Mouse (Mus musculus): ENCODE data around the gene Atg16l1. TPM values are rescaled to one million over a fixed set of nuclear protein-coding genes. Genes with fewer than 3 reads are reported as not detected.
A peak's percentile ranks its signal among the peaks of the same experiment; 100 is the strongest.

The Atg16l1 gene
- 27.0 and 31.5 TPM in 2 replicates for polyA plus RNA-seq (2014; fragmentation: Nextera tagmentation; extraction: Ambion mirVana)

DNA sequence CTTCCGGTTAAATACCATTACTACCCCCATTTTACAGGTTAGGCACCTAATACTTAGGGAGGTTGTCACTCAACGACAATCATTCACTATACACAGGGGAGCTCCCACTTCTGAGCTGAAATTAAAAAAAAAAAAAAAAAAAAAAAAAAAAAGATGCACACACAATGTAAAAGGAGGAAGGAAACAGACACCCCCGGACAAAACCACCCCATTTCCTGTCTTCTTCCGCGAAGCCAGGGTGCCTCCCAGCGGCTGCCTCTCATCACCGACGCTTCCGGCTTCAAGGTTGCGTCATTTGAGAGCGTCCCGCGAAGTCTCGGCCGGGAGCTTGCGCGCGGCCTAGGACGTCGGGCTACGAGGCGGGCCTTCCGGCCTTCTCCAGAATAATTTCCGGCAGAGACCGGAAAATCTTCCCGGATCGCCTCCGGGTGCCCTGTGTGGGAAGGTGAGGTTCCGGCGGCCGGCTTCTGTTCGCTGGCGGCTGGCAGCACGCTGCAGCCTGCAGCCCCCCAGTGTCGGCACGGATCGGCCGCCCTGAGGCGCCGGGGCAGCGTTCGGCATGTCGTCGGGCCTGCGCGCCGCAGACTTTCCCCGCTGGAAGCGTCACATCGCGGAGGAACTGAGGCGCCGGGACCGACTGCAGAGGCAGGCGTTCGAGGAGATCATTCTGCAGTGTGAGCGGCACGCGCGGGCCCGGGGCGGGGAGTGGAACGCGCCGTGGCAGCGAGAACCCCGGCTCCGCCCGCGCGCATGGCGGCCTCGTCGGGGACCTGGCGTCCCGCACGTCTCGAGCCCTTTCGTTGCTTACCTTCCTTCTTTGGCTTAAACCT is at the start of gene Atg16l1:
TSS of gene Atg16l1 (plus strand) at position 230 of the 830 bp plus-strand sequence.
- ATAC-seq (ENCODE audit: insufficient read depth) (peak; percentile 99), DNase-seq (peak; percentile 99)
- Histone ChIP-seq H3K4me1 (ENCODE audit: insufficient read depth) (no peaks in the 10 kb centered on the region; the same call in 1 of the 2 replicates), H3K27me3 (ENCODE audit: insufficient read depth, low read length) (no peaks in the 10 kb centered on the region), H3K4me3 (ENCODE audit: low read depth, low read length) (peak within 1 kb of the TSS; percentile 99), H3K27ac (ENCODE audit: low read depth) (peak within 1 kb of the TSS; percentile 93), H3K9ac (peak within 1 kb of the TSS; percentile 96), H3K4me2 (peak within 1 kb of the TSS; percentile 82), H3K9me3 (ENCODE audit: low read depth, low read length) (no peaks in the 10 kb centered on the region), H3K36me3 (ENCODE audit: insufficient read depth) (peaks cover 19% of the 10 kb centered on the region)
- WGBS = 1% methylated on average over 79 of the region's 79 CpGs
- peak; percentile 56 for TF ChIP-seq CTCF (IDR thresholded peaks at IDR 0.05; ENCODE audit: low read depth)

GRCm38 (mm10) chr1:87706361-87706760 is 49.3 kb upstream of the Atg16l1 start:
- WGBS = 90% methylated on average over 3 of the region's 3 CpGs
- DNase-seq (no peak), ATAC-seq (ENCODE audit: insufficient read depth) (no peak)
- H3K9me3 ChIP-seq (ENCODE audit: low read depth, low read length) = no peaks in the 10 kb centered on the region
- H3K4me2 ChIP-seq = no peak overlapping the region
- no peaks in the 10 kb centered on the region for H3K36me3 ChIP-seq (ENCODE audit: insufficient read depth)
- H3K4me3 ChIP-seq (ENCODE audit: low read depth, low read length) = no peak overlapping the region
- H3K27me3 ChIP-seq (ENCODE audit: insufficient read depth, low read length) = no peaks in the 10 kb centered on the region
- H3K9ac ChIP-seq = no peak overlapping the region
- TF ChIP-seq CTCF (IDR thresholded peaks at IDR 0.05; ENCODE audit: low read depth) = no peak
- H3K4me1 ChIP-seq (ENCODE audit: insufficient read depth) = no peaks in the 10 kb centered on the region
- H3K27ac ChIP-seq (ENCODE audit: low read depth) = no peak overlapping the region

DNA sequence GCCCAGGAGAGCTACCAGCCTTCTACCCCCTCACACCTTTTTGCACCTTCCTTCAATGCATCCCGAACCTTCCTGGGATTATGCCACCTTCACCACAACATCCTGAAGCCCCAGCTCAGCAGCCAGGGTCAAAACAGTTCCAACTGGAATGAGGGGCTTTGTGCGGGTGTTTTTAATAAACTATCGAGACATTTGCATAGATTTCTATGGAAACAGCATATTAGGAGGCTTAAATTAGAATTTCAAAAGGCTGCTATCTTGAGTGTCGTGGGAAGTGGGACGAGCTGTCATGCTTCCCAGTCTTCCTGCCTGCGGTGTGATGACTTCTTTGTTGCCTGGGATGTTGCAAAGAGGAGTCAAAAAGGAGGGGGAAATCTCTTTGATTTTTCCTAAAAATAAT is 46.6 kb upstream of the Atg16l1 start:
- no peak overlapping the region for H3K4me2 ChIP-seq
- WGBS = 58% methylated on average over 6 of the region's 6 CpGs
- no peak for DNase-seq
- no peak overlapping the region for H3K9ac ChIP-seq
- H3K27ac ChIP-seq (ENCODE audit: low read depth) = no peak overlapping the region
- H3K9me3 ChIP-seq (ENCODE audit: low read depth, low read length) = no peaks in the 10 kb centered on the region
- no peak overlapping the region for H3K4me3 ChIP-seq (ENCODE audit: low read depth, low read length)
- no peak for TF ChIP-seq CTCF (IDR thresholded peaks at IDR 0.05; ENCODE audit: low read depth)
- H3K4me1 ChIP-seq (ENCODE audit: insufficient read depth) = no peaks in the 10 kb centered on the region
- H3K36me3 ChIP-seq (ENCODE audit: insufficient read depth) = no peaks in the 10 kb centered on the region
- ATAC-seq (ENCODE audit: insufficient read depth) = no peak
- H3K27me3 ChIP-seq (ENCODE audit: insufficient read depth, low read length) = no peaks in the 10 kb centered on the region

GRCm38 (mm10) chr1:87709661-87710270 is 45.9 kb upstream of the Atg16l1 start:
- H3K4me1 ChIP-seq (ENCODE audit: insufficient read depth) = no peaks in the 10 kb centered on the region
- no peak overlapping the region for H3K4me3 ChIP-seq (ENCODE audit: low read depth, low read length)
- H3K9me3 ChIP-seq (ENCODE audit: low read depth, low read length) = no peaks in the 10 kb centered on the region
- no peaks in the 10 kb centered on the region for H3K36me3 ChIP-seq (ENCODE audit: insufficient read depth)
- ATAC-seq (ENCODE audit: insufficient read depth) = no peak
- no peak overlapping the region for H3K4me2 ChIP-seq
- DNase-seq = no peak
- no peak overlapping the region for H3K9ac ChIP-seq
- H3K27ac ChIP-seq (ENCODE audit: low read depth) = no peak overlapping the region
- 74% methylated on average over 7 of the region's 7 CpGs for WGBS
- H3K27me3 ChIP-seq (ENCODE audit: insufficient read depth, low read length) = no peaks in the 10 kb centered on the region
- TF ChIP-seq CTCF (IDR thresholded peaks at IDR 0.05; ENCODE audit: low read depth) = no peak

- Histone ChIP-seq H3K4me3 (ENCODE audit: low read depth, low read length) (no peak overlapping the region), H3K36me3 (ENCODE audit: insufficient read depth) (no peaks in the 10 kb centered on the region), H3K27ac (ENCODE audit: low read depth) (no peak overlapping the region), H3K4me1 (ENCODE audit: insufficient read depth) (no peaks in the 10 kb centered on the region), H3K9ac (no peak overlapping the region), H3K27me3 (ENCODE audit: insufficient read depth, low read length) (no peaks in the 10 kb centered on the region), H3K9me3 (ENCODE audit: low read depth, low read length) (no peaks in the 10 kb centered on the region), H3K4me2 (no peak overlapping the region)
- DNase-seq = no peak
- peak; percentile 21; the same call in 1 of the 2 replicates for ATAC-seq (ENCODE audit: insufficient read depth)
- TF ChIP-seq CTCF (IDR thresholded peaks at IDR 0.05; ENCODE audit: low read depth) = no peak
- 71% methylated on average over 10 of the region's 10 CpGs for WGBS
Measured at GRCm38 (mm10) chr1:87711938-87712613, 43.6 kb upstream of the Atg16l1 start.

GRCm38 (mm10) chr1:87712614-87712971 is 43.1 kb upstream of the Atg16l1 start:
- H3K36me3 ChIP-seq (ENCODE audit: insufficient read depth) = no peaks in the 10 kb centered on the region

GRCm38 (mm10) chr1:87721382-87721781 is 34.3 kb upstream of the Atg16l1 start:
- H3K4me2 ChIP-seq = no peak overlapping the region

More at GRCm38 (mm10) chr1:87712614-87712971, 43.1 kb upstream of the Atg16l1 start:
- H3K27me3 ChIP-seq (ENCODE audit: insufficient read depth, low read length) = no peaks in the 10 kb centered on the region
- no peaks in the 10 kb centered on the region for H3K4me1 ChIP-seq (ENCODE audit: insufficient read depth)
- no peak overlapping the region for H3K27ac ChIP-seq (ENCODE audit: low read depth)
- H3K4me2 ChIP-seq = no peak overlapping the region
- no peak for TF ChIP-seq CTCF (IDR thresholded peaks at IDR 0.05; ENCODE audit: low read depth)
- no peak overlapping the region for H3K4me3 ChIP-seq (ENCODE audit: low read depth, low read length)
- H3K9me3 ChIP-seq (ENCODE audit: low read depth, low read length) = no peaks in the 10 kb centered on the region
- no peak overlapping the region for H3K9ac ChIP-seq
- ATAC-seq (ENCODE audit: insufficient read depth) (no peak), DNase-seq (no peak)
- 72% methylated on average over 1 of the region's 1 CpGs for WGBS

More at GRCm38 (mm10) chr1:87721382-87721781, 34.3 kb upstream of the Atg16l1 start:
- H3K36me3 ChIP-seq (ENCODE audit: insufficient read depth) = no peaks in the 10 kb centered on the region
- DNase-seq (peak; percentile 86), ATAC-seq (ENCODE audit: insufficient read depth) (peak; percentile 86; the same call in 1 of the 2 replicates)
- 19% methylated on average over 8 of the region's 8 CpGs for whole genome bisulfite sequencing
- H3K27ac ChIP-seq (ENCODE audit: low read depth) = no peak overlapping the region
- no peak overlapping the region for H3K9ac ChIP-seq
- no peaks in the 10 kb centered on the region for H3K4me1 ChIP-seq (ENCODE audit: insufficient read depth)
- H3K9me3 ChIP-seq (ENCODE audit: low read depth, low read length) = no peaks in the 10 kb centered on the region
- TF ChIP-seq CTCF (IDR thresholded peaks at IDR 0.05; ENCODE audit: low read depth) = peak; percentile 83
- no peak overlapping the region for H3K4me3 ChIP-seq (ENCODE audit: low read depth, low read length)
- no peaks in the 10 kb centered on the region for H3K27me3 ChIP-seq (ENCODE audit: insufficient read depth, low read length)
